Mouse (Mus musculus) activated CD4-positive, CD25-positive, alpha-beta regulatory T cell (primary cell): ENCODE measurements around the gene Rbm5. TPM values are rescaled to one million over a fixed set of nuclear protein-coding genes. Genes with fewer than 3 reads are reported as not detected.

Experiments
- polyA plus RNA-seq, 2 experiments: library from polyadenylated mRNA; unstranded; fragments of 100-300 nt; shearing (Covaris generic); gene quantifications; one replicate each; pipeline ENCODE4 v1.2.1; 2017

Rbm5 gene
- 100 to 1,000 TPM; 250 to 272 TPM for polyA plus RNA-seq

DNA sequence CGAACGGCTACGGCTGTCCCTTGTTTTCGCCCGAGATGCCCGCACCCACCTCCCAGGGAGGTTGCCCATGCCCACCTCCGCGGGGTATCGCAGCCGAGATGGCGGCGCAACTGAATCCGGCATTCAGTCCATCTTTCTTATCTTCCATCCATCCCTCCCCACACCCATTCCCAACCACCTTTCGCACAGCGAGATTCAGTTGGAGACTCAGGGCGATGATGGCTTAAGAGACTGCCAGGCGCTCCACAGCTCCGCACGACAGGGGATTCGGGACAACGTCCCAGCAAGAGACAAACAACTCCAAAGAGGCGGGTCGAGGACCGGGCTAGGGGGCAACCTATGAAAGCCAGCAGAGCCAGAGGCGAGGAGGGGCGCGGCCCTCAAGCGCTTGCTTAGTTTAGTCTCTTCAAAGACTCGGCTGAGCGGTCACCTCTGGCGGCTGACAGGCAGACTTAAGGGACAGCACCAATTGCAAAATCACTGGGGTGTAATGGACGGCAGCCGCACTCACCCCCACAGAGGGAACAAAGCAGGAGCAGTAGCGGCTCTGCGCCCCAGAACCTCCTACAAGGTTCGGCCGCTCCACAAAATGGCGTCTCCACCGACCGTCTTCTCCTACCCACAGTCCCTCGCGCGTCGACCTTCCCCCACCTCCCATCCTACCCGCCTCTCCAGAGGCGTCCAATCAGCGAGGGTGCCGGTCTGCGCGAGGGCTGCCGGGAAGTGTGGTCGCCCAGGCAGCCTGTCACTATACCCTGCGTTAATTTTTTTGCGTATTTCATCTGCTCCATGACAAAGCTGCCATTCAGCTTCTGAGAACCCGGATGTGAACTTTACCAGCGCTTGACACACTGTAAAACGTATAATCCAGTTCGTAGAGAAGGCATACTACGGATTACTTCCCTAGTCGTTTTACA, at the start of gene Rbm5:
TSS of gene Rbm5 (minus strand) at position 623 of the 917 bp plus-strand sequence.

DNA sequence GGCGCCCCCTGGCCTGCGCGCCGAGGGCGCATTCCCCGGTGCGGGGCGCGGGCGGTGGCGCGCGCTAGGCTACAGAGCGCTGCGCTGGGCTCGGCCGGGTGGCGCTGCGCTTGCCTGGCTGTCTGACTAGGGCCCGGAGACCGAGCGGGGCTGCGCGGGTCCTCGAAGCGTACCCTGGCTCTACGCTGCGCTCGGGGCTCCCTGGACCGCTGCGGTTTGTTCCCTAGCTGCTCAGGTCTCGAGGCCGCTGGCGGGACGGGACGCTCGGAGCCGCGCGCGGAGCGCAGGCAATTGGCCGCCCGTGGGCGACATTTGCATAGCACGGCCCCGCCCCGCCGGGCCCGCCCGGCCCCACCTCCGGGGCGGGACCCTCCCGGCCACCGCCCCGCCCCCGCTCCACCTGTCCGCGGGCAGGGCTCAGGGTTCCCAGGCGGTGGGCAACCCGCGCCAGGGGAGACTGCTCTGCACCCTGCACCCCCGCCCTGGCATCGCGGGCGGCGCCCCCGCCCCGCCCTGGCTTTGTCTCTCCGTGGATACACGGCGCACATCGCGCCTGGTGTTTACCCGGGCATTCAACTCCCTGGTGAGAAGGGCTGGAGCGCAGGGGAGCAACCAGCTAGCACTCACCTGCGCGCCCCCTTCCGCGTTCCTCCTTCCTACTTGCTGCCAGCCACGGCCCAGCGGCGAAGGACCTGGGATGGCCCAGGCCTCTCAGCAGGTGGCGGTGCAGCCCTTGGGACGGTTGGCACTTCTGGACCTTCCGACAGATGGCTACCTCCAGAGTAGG, 60.9 kb downstream of the Rbm5 start, which contains the start of gene Sema3f:
TSS of gene Sema3f (minus strand) at position 779 of the 787 bp plus-strand sequence.

Other genes with a start within 250 kb of the Rbm5 start
- gene Tmem115, start 237.1 kb downstream of the Rbm5 start, polyA plus RNA-seq = 10 to 100 TPM; 35.0 to 47.6 TPM
- gene Cyb561d2, start 228.8 kb downstream of the Rbm5 start, polyA plus RNA-seq = 10 to 100 TPM; 63.1 to 79.1 TPM
- 10 to 100 TPM; 53.9 to 58.7 TPM for gene Nprl2, start 228.8 kb downstream of the Rbm5 start, polyA plus RNA-seq
- gene Zmynd10, start 223.7 kb downstream of the Rbm5 start, polyA plus RNA-seq = 1 to 10 TPM in 1 of 2 experiments, under 1 TPM in 1; 0.59 to 4.4 TPM
- 10 to 100 TPM; 70.8 to 86.0 TPM for gene Rassf1, start 219.4 kb downstream of the Rbm5 start, polyA plus RNA-seq
- gene Tusc2, start 207.7 kb downstream of the Rbm5 start, polyA plus RNA-seq = 10 to 100 TPM; 37.4 to 44.3 TPM
- 10 to 100 TPM in 1 of 2 experiments, 1 to 10 TPM in 1; 7.5 to 15.3 TPM for gene Hyal2, start 203.1 kb downstream of the Rbm5 start, polyA plus RNA-seq
- gene Hyal1, start 194.1 kb downstream of the Rbm5 start, polyA plus RNA-seq = 1 to 10 TPM; 3.1 to 4.6 TPM
- gene Naa80, start 192.1 kb downstream of the Rbm5 start, polyA plus RNA-seq = 10 to 100 TPM; 16.1 to 17.3 TPM
- under 1 TPM; 0.50 to 0.63 TPM for gene Hyal3, start 190.2 kb downstream of the Rbm5 start, polyA plus RNA-seq
- gene Ifrd2, start 183.4 kb downstream of the Rbm5 start, polyA plus RNA-seq = 10 to 100 TPM; 13.5 to 21.8 TPM
- not detected for gene Sema3b, start 161.8 kb downstream of the Rbm5 start, polyA plus RNA-seq
- 100 to 1,000 TPM; 909 to 958 TPM for gene Gnai2, start 135.6 kb downstream of the Rbm5 start, polyA plus RNA-seq
- under 1 TPM in 1 of 2 experiments, not detected in 1; 0.07 TPM for gene Slc38a3, start 101.5 kb downstream of the Rbm5 start, polyA plus RNA-seq
- gene Gnat1, start 91.3 kb downstream of the Rbm5 start, polyA plus RNA-seq = not detected
- under 1 TPM in 1 of 2 experiments, not detected in 1; 0.06 TPM for gene Sema3f, start 60.5 kb downstream of the Rbm5 start, polyA plus RNA-seq
- gene Rbm6, start 102.2 kb upstream of the Rbm5 start, polyA plus RNA-seq = 10 to 100 TPM; 72.7 to 84.1 TPM
- gene Mon1a, start 117.2 kb upstream of the Rbm5 start, polyA plus RNA-seq = 10 to 100 TPM; 15.3 to 27.2 TPM
- not detected for gene Mst1r, start 135.9 kb upstream of the Rbm5 start, polyA plus RNA-seq
- not detected for gene Actl11, start 157.5 kb upstream of the Rbm5 start, polyA plus RNA-seq
- gene Camkv, start 164.7 kb upstream of the Rbm5 start, polyA plus RNA-seq = under 1 TPM in 1 of 2 experiments, not detected in 1; 0.60 TPM
- 1 to 10 TPM; 6.5 to 7.3 TPM for gene Traip, start 179.1 kb upstream of the Rbm5 start, polyA plus RNA-seq
- 100 to 1,000 TPM; 200 to 283 TPM for gene Uba7, start 204.5 kb upstream of the Rbm5 start, polyA plus RNA-seq
- under 1 TPM in 1 of 2 experiments, not detected in 1; 0.38 TPM for gene Gm20661, start 212.1 kb upstream of the Rbm5 start, polyA plus RNA-seq
- gene Inka1, start 214.9 kb upstream of the Rbm5 start, polyA plus RNA-seq = 1 to 10 TPM; 1.1 to 3.2 TPM
- gene Cdhr4, start 221.5 kb upstream of the Rbm5 start, polyA plus RNA-seq = 1 to 10 TPM in 1 of 2 experiments, under 1 TPM in 1; 0.26 to 4.9 TPM
- under 1 TPM in 1 of 2 experiments, not detected in 1; 0.15 TPM for gene Gm20662, start 225.4 kb upstream of the Rbm5 start, polyA plus RNA-seq
- gene Ip6k1, start 231.5 kb upstream of the Rbm5 start, polyA plus RNA-seq = 100 to 1,000 TPM in 1 of 2 experiments, 10 to 100 TPM in 1; 86.8 to 112 TPM